8 mouse cellular contexts compared by ENCODE assay signal in the genomic region with DNA sequence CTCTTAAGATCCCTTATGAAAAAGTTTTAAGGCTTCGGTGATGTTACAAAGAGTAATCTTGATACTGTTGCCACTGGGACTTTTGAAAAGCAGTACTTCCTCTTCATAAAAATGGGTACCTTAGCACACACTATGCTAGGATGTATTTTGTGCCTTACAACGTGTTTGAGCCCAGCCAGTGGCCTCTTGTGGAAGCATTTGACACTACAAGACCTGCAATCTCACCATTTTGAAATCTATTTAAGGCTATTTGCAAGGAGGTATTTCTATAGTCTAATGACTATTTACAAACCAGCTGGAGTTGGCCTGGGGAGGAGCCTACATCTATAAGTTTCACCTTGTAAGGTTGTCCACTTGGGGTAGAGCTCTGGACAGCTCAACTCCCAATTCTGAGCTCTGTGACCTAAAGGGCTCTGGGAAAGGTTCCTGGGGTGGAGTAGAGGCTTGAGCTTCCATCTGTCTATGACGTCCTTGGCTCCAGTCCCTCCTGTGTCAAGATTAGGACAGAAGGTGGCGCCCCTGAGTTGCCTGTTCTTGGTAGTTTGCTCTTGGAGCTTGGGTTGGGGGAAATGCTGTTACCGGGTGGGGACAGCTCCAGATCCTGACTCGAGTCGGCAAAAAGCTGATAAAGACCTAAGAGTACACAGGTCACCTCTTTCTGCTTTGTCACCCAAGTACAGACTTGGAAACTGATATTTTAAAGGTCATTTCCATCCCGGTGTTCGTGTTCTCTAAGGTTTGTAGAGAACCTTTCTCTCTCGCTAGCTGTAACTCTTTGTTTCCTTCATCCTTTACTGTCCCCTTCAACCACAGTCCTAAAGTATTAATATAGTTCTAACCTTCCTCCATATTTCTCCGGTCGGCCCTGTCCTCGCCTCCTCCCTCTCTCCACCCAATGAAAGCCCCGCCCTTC. TPM values are rescaled to one million over a fixed set of nuclear protein-coding genes. Genes with fewer than 3 reads are reported as not detected.
A peak's percentile ranks its signal among the peaks of the same experiment; 100 is the strongest.
DNase-seq lines count a peak whose midpoint lies in the region; ATAC-seq lines count a peak whose summit lies in the region.

No protein-coding gene starts in this region.

- WGBS in hindbrain, embryonic 13.5 days: 9% methylated on average over 14 of the region's 14 CpGs

- peaks cover 49% of the 10 kb centered on the region for H3K36me3 ChIP-seq in hindbrain, embryonic 13.5 days

- peak overlapping the region; percentile 95; the same call in 1 of the 2 replicates for H3K9ac ChIP-seq in hindbrain, embryonic 13.5 days

- H3K27ac ChIP-seq in hindbrain, embryonic 13.5 days: peak overlapping the region; percentile 92; the same call in 1 of the 2 replicates

- H3K4me3 ChIP-seq in hindbrain, embryonic 13.5 days: peak overlapping the region; percentile 82

- ATAC-seq in hindbrain, embryonic 13.5 days (ENCODE audit: low FRiP score): peak; percentile 40

- H3K9me3 ChIP-seq in hindbrain, embryonic 13.5 days: no peaks in the 10 kb centered on the region

- H3K4me1 ChIP-seq in hindbrain, embryonic 13.5 days (replicated peaks): peaks cover 43% of the 10 kb centered on the region

- peak; percentile 95 for DNase-seq in R1 (ENCODE audit: low read depth, low spot score)
- peak; percentile 90 to 93 for DNase-seq in cerebellum, postnatal 25 days
- peak; percentile 80 to 85 for DNase-seq in frontal cortex, postnatal 14 days (ENCODE audit: low spot score in 2 of 2)
- peak; percentile 65 to 89 for DNase-seq in layer of hippocampus, postnatal 25 days (ENCODE audit: extremely low spot score in 1 of 2, low spot score in 1 of 2)
- peak; percentile 92 for DNase-seq in lung, postnatal 25 days (ENCODE audit: low spot score)
- peak; percentile 59 for DNase-seq in retina, adult 2 months (ENCODE audit: low read depth, low spot score)
- DNase-seq in thymus, postnatal 25 days: peak; percentile 94

- no peaks in the 10 kb centered on the region for H3K27me3 ChIP-seq in hindbrain, embryonic 13.5 days

- H3K4me2 ChIP-seq in hindbrain, embryonic 13.5 days: peak overlapping the region; percentile 87

RNA-seq across cellular contexts. Expression of a gene that starts 0.5 kb away (rescaled TPM):
- polyA plus RNA-seq in hindbrain, embryonic 13.5 days (2015; fragmentation: Nextera tagmentation; extraction: Ambion mirVana): 12.6 and 13.4 TPM in 2 replicates
- 10 to 100 TPM; 32.2 to 42.5 TPM for total RNA-seq in layer of hippocampus, postnatal 25 days (2021)

RNA-seq across cellular contexts. Expression of a gene that starts 7.8 kb away (rescaled TPM):
- polyA plus RNA-seq in hindbrain, embryonic 13.5 days (2015; fragmentation: Nextera tagmentation; extraction: Ambion mirVana): 2,105 and 2,130 TPM in 2 replicates
- total RNA-seq in layer of hippocampus, postnatal 25 days (2021): 1,000 to 10,000 TPM; 1,588 to 1,852 TPM

RNA-seq across cellular contexts. Expression of a gene that starts 32.2 kb away (rescaled TPM):
- 440 and 454 TPM in 2 replicates for polyA plus RNA-seq in hindbrain, embryonic 13.5 days (2015; fragmentation: Nextera tagmentation; extraction: Ambion mirVana)
- 100 to 1,000 TPM; 134 to 145 TPM for total RNA-seq in layer of hippocampus, postnatal 25 days (2021)

RNA-seq across cellular contexts. Expression of a gene that starts 55.5 kb away (rescaled TPM):
- polyA plus RNA-seq in hindbrain, embryonic 13.5 days (2015; fragmentation: Nextera tagmentation; extraction: Ambion mirVana): 609 and 615 TPM in 2 replicates
- 100 to 1,000 TPM; 317 to 351 TPM for total RNA-seq in layer of hippocampus, postnatal 25 days (2021)

Comparison
In these comparisons a context has a peak if more than half of its experiments do, and no peak if none do; other contexts are left out.
1. Peak in every context shown above with its lines: DNase-seq, ATAC-seq, H3K4me3 ChIP-seq and H3K27ac ChIP-seq.